Mouse (Mus musculus) right cerebral cortex, postnatal 4 days (tissue): ENCODE results near the gene Irf2bpl.
A peak's percentile ranks its signal among the peaks of the same experiment; 100 is the strongest.

Experiments
- DNase-seq: peaks from one replicate; pipeline ENCODE4 v3.0.0-alpha.2; 2022

Irf2bpl gene

DNA sequence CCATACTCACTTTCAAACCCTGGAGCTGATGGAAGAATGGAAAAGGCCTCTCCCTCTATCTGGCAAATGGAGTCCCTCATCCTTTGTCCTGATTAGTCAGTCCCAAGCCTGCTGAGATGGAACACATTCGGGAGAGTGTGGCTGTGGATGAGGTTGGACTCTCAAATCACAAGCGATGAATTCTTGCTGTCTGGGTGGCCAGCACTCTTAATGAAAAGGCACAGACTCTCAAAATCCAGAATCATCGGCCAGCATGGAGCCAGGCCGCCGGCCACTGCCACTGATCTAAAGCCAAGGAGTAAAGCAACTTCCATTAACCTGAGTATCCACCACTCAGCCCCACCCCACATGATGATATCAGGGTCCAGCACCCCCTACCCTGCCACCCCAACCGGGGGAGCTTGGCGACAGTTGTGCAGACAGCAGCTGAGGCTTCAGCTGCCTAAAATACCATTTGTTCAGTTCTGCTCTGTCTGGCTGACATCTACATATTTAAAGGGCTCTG, 13.2 kb upstream of the Irf2bpl start:
- no peak for DNase-seq

DNA sequence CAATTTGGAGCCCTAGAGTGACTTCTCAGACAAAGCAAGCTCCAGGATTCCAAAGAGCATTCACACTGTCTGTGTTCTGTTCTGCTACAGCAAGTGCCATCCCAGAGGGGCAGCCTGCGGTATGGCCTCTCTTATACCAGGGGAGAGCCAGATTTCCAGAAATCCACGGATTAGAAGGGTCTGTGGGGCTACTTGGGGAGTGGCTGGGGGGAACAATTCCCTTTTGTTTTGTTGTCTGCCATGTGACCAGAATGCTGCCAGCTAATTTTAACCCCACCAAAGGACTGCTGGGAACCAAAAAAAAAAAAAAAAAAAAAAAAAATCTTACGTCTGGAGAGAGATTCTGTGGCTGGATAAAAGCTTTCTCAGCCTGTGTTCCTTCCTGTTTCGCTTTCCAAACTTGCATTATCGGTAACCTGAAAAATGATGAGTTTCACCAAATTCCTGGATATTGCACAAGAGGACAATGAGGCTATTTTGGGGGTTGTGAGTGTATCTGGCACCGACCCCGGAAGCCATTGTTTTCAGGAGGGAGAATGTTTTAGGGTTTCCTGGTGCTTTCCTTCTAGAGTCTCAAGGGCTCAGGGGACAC, 12.4 kb upstream of the Irf2bpl start:
- no peak for DNase-seq

DNA sequence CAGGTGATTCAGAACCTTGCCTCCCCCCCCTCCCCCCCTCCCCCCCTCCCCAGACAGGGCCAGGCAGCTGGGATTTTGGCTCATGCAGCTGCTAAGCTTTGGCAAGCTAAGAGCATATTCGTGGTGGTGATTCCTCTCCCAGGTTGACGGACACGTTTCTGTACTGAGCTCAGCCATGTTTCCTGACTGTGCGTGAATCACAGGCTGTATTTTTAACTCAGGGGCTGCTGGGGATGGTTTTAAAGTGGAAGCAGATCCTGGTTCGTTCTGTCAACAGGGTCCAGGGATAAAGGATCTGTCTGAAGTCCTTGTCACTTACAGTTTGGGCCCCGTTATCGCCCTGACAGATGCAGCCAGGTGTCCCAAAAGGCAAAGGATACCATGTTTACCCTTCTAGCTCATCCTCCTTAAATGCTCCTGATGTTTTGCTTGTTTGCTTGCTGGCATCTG, 11.9 kb upstream of the Irf2bpl start:
- DNase-seq, result no peak

DNA sequence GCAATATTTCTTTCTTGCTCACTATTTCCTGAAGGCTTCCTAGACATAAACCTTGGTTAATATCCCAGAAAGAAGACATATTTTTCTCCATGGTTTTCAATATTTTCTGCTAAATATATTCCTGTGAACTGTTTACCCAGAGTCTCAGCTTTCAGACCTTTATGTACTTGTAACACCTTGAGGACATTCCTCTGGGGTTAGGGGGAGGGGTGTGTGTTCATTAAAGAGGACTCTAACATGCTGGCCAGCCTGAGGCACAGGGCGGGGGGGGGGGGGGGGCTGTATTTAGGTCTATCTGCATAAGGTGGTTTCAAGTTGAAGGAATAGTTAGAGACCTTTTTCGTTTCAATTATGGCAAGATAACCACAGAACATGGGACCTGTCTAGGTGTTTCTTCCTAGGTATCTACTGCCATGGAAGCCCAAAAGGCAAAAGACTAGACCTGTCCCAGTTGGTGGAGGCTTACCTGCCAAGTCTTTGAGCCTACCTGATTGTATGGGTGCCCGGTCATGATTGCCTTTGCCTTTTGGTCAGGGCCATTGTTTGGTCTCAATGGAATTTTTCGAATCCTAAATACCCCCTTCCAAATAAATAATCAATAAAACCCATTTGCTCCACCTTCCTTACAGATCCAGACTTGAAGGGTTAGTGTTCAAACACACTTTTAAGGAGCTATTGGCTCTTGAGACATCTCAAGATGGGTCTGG, 11.3 kb upstream of the Irf2bpl start:
- DNase-seq, result no peak

DNA sequence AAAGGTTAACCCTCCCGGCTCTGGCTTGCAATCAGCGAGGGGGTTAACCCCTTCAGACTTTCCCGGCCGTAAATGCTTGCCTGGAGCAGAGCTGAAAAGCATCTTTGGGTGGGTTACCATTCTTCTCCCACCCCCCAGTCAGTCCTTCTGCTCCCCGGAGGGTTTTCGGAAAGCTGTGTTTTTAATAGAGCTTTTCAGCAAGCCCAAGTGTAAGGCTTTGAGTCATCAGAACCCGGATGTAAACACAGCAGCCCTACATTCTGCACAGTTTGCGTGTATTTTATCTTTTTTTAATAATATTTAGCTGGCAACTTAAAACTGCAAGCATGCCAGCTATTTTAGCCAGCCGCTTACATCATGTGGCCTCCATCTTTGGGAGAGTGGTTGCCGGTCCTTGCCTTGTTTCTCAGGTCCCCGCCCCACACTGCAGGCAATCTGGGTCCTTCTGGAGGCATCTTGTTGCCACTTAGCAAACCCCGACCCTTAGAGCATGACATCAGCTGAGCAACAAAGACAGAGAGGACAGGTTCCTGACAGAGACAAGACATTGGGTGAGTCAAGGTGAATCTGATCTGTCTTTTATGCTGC, 10.3 kb upstream of the Irf2bpl start:
- no peak for DNase-seq

DNA sequence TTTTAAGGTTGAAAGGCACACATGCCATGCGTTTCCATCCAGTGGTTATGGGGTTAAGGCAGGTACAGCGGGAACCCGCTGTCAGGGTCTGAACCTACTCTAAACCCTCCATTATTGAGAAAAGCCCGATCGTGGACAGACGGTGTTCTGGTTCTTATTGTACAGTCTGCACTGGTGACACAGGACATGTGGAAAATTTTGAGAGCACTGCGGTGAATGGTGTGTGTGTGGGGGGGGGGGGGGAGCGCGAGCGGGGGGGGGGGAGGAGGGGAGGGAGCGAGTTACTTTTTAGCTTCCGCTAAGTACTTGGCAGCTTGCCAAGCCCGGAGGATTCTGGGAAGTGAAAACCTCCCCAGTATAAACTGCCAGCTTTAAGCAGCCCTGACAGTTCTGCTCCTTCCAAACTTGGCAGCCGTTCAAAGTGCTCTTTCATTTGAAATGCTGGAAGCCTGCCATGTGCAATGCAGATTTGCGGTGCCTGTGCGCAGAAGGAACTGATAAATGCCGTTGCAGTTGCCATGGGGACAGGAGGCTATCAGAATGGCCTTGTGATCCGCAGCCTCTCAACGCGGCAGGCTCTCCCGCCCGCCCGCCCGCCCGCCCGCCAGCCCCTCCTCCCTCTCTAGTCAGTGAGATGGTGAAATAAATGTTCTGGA, 9.7 kb upstream of the Irf2bpl start:
- peak; percentile 100 for DNase-seq

DNA sequence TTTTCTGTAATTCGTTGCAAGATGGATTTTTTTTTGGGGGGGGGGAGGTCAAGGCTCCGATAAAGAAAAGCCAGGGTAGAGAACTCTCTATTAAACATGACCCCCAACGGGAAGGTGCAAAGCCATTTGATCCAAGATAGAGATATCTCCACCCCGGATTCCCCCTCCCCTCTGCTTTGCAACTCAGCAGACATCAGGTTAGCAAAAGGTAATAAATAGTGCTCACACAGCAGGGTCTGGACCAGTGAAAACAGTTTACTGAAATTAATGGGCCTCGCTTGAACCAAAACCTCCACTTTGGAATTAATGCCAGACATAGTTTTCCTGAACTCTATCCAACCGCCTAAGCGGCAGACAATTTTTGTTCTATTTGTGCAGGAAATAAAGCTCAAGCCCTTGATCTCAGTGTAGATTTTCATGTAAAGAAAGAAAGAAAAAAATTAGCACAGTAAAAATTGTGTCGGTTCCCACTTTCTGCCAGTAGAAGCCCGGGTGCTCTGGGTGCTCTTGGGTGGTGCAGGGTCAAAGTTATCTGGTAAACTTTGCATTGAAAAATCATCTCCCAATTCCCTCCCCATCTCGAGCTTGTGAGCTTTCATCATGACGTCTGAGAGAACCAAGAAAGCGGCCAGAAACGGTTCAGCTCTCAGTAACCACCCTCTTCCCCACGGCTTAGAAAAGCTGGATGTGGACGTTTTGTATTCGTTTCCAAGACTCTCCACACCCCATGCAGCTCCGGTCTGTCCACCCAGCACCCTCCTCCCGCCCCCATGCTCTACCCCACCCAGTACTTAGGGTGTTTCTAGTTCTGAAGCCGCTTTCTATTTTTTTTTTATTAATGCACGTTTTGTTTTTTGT, 9.0 kb upstream of the Irf2bpl start:
- DNase-seq, result no peak

DNA sequence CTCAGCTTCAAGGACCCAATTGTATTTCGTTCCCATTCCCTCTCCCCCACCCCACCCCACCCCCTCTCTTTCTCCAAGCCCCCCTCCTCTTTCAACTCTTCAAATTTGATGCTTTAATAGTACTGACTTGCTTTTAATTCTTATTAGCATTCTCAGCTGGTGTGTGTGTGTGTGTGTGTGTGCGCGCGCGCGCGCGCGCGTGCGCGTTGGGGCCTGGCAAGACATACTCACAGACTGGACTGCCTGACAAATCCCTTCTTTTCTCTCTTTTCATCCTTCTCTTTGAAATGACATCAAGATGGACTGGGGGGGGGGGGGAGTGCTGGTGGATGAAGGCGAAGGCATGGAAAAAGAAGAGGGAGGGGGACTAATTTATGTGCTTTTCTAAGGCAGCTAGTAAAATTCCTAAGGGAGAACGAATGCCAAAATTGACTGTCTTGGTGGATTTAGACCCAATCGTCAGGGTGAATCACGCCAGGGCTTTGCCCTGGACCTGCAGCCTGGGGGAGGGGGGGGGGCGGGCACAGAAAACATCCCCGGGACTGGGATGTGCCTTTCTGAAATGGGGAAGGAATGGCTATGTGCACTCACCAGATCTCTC, 8.2 kb upstream of the Irf2bpl start:
- DNase-seq, result peak; percentile 62

DNA sequence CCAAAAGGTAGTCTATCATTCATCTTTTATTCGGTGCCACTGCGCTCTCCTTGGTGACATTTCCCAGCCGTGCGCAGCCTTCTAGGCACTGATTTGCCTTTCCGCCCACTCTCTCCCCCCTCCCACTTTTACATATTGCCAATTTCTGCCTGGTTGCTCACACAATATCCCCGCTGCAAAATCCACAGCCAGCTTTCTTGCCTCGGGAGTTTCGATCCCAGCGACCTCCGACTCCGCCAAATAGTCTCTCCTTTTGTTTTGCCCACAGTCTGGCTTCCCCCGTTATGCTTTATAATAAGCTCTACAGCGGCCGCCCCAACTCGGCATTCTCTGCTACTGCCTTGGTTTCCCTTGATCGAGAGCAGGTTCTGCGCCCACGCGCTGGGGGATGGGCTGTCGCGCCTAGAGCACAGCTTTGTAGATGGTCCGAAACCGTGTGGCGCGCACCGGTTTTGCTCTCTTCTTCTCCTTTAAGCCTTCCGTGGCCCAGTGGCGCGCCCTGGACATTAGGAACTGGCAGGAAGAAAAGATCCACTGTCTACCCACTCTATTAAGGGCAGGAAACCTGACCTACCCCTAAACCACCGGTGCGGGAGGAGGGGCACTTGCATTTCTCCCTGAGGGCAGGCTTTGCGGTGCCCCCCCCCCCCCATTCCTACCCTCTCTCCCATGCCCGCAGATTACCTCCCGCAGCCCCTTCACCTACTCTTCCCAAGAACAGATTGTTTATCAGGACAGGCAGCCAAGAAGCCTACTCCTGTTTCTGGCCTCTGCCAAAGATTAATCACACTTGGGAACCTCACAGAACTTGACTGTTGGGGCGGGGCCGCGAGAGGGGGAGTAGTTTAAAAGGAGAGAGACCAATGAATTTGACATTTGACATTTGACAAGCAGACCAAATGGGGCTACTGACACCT, 7.4 kb upstream of the Irf2bpl start:
- DNase-seq, result peak; percentile 72

DNA sequence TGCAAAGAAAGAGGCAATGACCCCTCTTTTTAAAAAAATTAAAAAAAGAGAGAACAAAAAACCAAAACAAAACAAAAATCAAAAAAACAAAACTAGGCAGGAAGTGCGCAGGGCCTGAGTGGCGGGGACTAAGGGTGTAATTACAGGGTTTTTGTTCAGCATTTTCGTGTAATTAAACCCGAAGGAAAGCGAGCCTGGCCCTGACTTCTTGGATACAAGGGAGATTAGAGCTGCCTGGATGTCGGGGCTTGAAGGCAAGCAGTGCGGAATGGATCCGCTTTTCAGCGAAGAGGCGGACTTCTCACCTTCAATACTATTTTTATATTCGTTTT, 6.8 kb upstream of the Irf2bpl start:
- DNase-seq, result no peak

DNA sequence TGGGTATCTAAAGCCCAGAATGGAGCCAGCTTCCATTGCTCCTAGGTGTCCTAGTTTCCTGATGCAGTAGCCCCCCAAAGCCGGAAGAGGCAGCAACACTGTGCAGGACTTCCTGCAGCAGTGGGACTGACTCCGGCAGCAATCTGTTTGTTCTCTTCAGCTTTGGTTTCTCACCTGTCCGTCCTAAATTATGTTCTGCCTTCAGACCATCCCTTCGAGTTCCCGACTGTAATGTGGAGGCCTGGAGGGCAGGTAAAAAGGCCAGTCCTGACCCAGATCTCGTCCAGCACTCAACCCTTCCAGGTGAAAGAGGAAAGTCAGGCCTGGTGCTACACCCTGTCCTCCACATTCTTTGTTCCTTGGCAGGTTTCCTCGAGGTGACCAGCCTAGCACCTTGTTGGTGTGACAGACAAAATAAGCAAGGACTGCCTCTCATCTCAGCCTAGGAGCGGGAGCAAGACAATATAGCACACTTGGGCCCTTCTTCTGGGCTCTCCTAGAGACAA, 6.3 kb upstream of the Irf2bpl start:
- no peak for DNase-seq

DNA sequence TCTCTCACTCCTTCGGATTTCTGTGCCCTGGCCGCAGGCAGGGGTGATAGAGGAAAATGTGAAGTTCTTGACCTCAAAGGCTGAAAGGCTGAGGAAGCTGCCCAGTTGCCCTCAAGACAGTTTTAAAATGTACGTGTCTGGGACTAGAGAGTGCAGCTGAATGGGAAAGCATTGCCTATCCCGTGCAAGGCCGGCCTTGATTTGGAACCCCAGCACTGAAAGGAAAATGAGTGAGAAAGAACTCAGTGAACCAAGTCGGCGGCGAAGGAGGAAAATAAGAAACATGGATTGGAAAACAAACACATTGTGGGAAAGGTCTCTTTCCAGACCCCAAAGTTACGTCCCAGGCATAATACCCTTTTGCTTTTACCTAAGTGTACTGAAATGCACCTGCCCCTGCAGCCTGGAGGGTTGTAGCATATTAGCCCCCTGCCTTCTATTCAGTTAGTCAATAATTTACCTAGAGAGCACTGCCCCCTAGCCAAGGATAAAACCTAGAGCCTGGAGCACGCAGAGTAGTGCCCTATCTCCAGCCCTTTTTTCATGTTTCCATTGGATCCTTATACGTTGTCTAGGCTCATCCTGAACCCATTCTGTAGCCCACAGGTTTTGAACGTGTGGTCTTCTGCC, 5.6 kb upstream of the Irf2bpl start:
- no peak for DNase-seq

DNA sequence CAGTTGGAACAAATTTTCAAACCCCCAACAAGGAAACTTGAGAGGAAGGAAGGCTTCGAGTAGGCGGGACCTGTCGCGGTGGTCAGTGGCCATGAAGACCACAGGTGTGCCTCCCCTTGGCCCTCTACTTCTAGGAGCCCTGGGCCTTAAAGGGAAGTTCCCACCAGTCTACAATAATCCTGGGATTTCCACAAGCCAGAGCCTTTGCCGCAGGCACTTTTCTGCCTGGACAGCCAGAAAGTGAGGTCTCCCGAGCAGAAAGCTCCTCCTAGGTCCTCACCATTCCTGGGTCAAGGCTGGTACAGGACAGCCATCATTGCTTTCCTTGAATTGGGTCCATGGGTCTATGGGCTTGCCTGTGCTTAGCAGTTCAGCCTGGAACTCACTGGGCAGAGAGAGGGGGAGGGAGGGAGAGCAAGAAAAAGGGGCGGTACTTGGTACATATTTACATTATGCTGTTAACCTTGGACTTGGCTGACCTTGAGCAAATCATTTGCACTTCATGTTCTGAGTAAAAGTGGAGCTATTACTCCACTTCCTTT, 4.6 kb upstream of the Irf2bpl start:
- no peak for DNase-seq

DNA sequence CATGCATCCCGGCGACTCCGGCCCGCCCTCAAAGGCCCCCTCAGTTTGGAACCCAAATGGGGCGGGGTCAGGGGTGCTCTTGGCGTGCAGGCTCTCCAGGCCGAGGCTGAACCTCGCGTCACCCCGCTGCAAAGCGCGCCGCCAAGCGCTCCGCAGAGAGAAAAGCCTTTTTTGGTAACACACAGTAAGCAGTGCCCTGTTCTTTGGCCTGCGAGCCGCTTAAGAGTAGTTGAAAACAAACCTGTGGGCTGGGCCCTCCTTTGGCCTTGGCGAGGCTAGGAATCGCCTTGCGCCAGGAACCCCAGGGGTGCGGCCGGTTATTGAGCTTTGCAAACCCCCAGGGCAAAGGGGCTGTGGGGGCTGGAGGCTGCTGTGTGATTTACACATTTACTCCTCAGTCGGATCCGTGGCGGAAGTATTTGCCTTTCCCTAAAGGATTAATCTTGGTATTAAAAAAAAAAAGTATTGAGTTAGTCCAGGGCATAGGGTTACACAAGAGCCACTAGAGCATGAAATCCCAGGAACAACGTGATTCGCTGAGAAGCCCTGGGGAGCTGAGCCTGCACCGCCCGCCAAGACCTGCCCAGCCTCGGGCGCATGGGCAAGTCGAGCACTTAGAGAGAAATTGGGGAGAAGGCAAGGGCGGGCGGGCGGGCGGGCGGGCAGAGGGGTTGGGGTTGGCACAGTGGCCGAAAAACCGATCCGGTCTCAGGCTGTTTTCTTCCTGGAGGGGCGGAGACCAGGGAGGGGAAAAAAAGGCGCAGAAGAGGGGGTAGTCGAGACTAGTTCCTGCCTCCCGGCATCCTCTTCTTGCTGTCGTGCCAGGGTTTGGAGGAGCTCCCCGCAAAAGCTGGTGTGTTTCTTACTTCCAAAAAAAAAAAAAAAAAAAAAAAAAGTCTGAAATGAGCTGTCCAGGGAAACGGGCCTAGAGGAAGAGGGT, 3.8 kb upstream of the Irf2bpl start:
- peak; percentile 57 for DNase-seq

DNA sequence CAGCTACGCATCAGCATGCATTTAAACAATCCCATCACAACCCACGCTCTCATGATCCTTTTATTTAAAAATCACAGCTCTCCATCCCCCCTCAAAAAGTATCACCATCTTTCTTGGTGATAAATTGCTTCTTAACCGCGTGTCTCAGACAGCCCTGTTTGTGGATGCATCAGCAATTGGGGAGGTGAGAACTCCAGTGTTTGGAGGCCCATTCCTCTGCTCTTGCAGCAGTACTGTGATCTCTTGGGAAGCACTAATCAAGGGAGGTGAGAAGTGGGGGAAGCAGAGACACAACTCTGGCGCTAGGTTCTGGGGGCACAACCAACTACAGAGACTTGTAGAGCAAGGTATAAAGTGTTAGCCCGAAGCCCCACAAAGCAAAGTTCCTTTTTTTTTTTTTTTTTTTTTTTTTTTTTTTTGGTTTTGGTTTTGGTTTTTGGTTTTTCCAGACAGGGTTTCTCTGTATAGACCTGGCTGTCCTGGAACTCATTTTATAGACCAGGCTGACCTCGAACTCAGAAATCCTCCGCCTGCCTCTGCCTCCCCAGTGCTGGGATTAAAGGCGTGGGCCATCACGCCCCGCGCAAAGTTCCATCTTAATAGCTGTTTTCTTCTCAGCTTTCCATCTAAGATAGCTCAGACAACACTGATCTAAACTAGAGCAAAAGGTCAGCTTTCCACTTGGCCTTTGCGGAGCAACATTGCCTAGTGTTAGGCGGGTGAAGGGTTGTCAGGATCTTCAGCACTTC, 3.0 kb upstream of the Irf2bpl start:
- no peak for DNase-seq

DNA sequence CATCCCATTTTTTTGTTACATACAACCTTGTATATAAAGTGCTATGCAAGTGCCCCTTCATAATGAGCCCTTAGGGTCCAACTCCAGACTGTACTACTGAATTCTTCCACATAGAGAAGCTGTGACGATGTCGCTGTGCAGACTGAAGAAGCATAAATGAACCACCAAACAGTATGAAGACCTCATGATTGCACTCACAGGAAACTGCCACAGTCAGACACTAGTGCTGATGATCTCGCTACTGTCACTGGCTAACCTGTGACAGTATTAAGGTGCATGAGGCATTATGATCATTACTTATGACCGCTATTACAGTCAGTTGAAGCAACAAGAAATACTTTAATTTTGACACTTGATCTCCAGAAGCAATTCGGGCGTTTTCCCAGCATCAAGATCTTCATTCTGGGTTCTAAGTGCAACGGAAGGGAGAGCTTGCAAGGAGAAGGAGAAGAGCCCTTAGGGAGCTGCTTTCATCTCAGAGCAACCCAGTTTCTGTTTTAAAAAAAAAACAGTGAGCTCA, 1.9 kb upstream of the Irf2bpl start:
- DNase-seq, result no peak

DNA sequence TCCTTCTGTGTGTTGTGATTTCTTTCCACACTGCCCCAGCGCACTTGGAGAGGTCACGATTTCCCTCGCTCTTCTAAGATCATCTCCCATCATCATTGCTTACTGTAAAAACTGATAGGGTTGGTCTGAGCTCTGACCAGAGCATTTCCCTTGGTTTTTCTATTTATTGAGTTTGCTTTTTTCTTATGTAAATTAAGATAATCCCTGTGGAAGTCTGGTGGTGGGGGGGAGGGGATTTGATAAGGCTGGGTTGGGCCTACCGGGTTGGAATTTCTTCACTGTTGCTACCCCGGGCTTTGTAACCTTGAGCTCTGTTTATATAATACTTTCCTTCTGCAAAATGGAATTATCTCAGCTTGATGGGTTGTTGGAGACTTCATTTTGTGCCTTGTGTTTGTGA, 1.1 kb upstream of the Irf2bpl start:
- no peak for DNase-seq

DNA sequence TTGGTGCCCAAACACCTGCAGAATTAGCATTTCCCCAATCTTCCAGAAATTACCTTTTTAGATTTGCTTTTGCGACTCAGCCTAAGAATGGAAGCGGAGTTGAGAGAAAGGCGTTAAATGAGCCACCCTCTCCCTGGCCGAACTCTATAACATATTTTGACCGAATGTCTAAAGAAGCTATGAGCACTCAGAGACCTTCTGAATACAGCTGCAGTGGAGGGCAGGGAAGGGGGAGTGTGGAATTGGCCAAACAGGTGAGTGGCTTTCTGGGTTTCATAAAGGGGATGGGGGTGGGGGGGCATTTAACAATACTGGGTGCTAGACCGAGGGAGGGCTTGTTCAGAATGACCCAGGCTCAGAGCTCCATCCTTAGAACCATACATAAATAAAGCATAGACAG, 738 bp upstream of the Irf2bpl start:
- no peak for DNase-seq
